Mouse (Mus musculus): ENCODE results near the gene Nlgn1.

- TF ChIP-seq TAL1 (IDR thresholded peaks at IDR 0.05; ENCODE audit: low read length) (no peak), GATA1 (IDR thresholded peaks at IDR 0.05; ENCODE audit: low read length) (no peak)
These were observed 102.3 kb downstream of the Nlgn1 start for GRCm38 (mm10) chr3:26230006-26230405.
